ENCODE assay signal across 25 mouse cellular contexts in genomic region chr2:13789365-13789764, GRCm38 (mm10). TPM values are rescaled to one million over a fixed set of nuclear protein-coding genes. Genes with fewer than 3 reads are reported as not detected.
"Had no signal": no experiment of that assay in that cellular context is flagged by ENCODE, and none has a peak within 500 bp of the region (broad histone marks: within the 10 kb centered on the region; RNA-seq: fewer than 3 reads in every experiment).

No protein-coding gene starts in this region.

- H3K4me2 ChIP-seq: heart, embryonic 11.5 days; heart, embryonic 13.5 days; heart, embryonic 15.5 days; hindbrain, embryonic 13.5 days; hindbrain, embryonic 15.5 days; kidney, embryonic 15.5 days; limb, embryonic 13.5 days; limb, embryonic 15.5 days had no signal

- H3K36me3 ChIP-seq: heart, embryonic 13.5 days; heart, embryonic 15.5 days; hindbrain, embryonic 13.5 days; hindbrain, embryonic 15.5 days; kidney, embryonic 15.5 days; limb, embryonic 13.5 days; limb, embryonic 15.5 days had no signal

- H3K9ac ChIP-seq: heart, embryonic 13.5 days; heart, embryonic 15.5 days; hindbrain, embryonic 13.5 days; hindbrain, embryonic 15.5 days; kidney, embryonic 15.5 days; limb, embryonic 13.5 days; limb, embryonic 15.5 days had no signal

- H3K27ac ChIP-seq: heart, adult 2 months; heart, embryonic 13.5 days; heart, embryonic 15.5 days; hindbrain, embryonic 13.5 days; hindbrain, embryonic 15.5 days; hindbrain, postnatal 0 days; kidney, embryonic 15.5 days; kidney, postnatal 0 days; limb, embryonic 13.5 days; limb, embryonic 15.5 days had no signal

- H3K4me1 ChIP-seq: limb, embryonic 13.5 days had no signal

- H3K9me3 ChIP-seq: heart, embryonic 13.5 days; heart, embryonic 15.5 days; hindbrain, embryonic 13.5 days; hindbrain, embryonic 15.5 days; kidney, embryonic 15.5 days; limb, embryonic 13.5 days; limb, embryonic 15.5 days had no signal

- DNase-seq: gastrocnemius, postnatal 14 days; gastrocnemius, postnatal 36 days; heart, adult 2 months; heart, postnatal 14 days; heart, postnatal 36 days; kidney, adult 11 months; kidney, adult 2 months; kidney, adult 9 months; kidney, postnatal 14 days; kidney, postnatal 36 days; layer of hippocampus, adult 9-11 months; layer of hippocampus, postnatal 36 days; left cerebral cortex, postnatal 4 days had no signal

- ATAC-seq: hindbrain, postnatal 0 days; intestine, embryonic 16.5 days had no signal

- H3K4me3 ChIP-seq: heart, adult 2 months; heart, embryonic 13.5 days; heart, embryonic 15.5 days; hindbrain, embryonic 13.5 days; hindbrain, embryonic 15.5 days; kidney, embryonic 15.5 days; limb, embryonic 13.5 days; limb, embryonic 15.5 days had no signal

RNA-seq across cellular contexts. Expression of gene St8sia6, which starts 4.5 kb away (rescaled TPM):
- polyA plus RNA-seq: liver, adult 2 months had no signal
